12 mouse cellular contexts compared by ENCODE assay signal in genomic region chr11:121517687-121518465, GRCm38 (mm10). TPM values are rescaled to one million over a fixed set of nuclear protein-coding genes. Genes with fewer than 3 reads are reported as not detected.
DNase-seq lines count a peak whose midpoint lies in the region; ATAC-seq lines count a peak whose summit lies in the region.
"Had no signal": no experiment of that assay in that cellular context is flagged by ENCODE, and none has a peak within 500 bp of the region (broad histone marks: within the 10 kb centered on the region; RNA-seq: fewer than 3 reads in every experiment).

No protein-coding gene starts in this region.

- no peak overlapping the region for H3K4me3 ChIP-seq in liver, embryonic 13.5 days (replicated peaks)
- H3K4me3 ChIP-seq in stomach, embryonic 14.5 days (ENCODE audit: low read depth, low read length), result no peak overlapping the region; the same call in 1 of the 2 replicates
- no peak overlapping the region for H3K4me3 ChIP-seq in hindbrain, embryonic 16.5 days (ENCODE audit: low read length)
- H3K4me3 ChIP-seq in forebrain, embryonic 15.5 days, result no peak overlapping the region
- H3K4me3 ChIP-seq: embryonic facial prominence, embryonic 12.5 days; hindbrain, embryonic 15.5 days; limb, embryonic 12.5 days; neural tube, embryonic 13.5 days had no signal

- no peaks in the 10 kb centered on the region for H3K27me3 ChIP-seq in liver, embryonic 13.5 days
- H3K27me3 ChIP-seq in stomach, embryonic 14.5 days (ENCODE audit: control insufficient read depth, insufficient read depth, low read length), result no peaks in the 10 kb centered on the region
- no peaks in the 10 kb centered on the region for H3K27me3 ChIP-seq in hindbrain, embryonic 16.5 days (replicated peaks; ENCODE audit: control insufficient read depth, insufficient read depth, low read length)
- no peaks in the 10 kb centered on the region for H3K27me3 ChIP-seq in forebrain, embryonic 15.5 days
- H3K27me3 ChIP-seq: embryonic facial prominence, embryonic 12.5 days; hindbrain, embryonic 15.5 days; neural tube, embryonic 13.5 days had no signal

- peaks cover 34% of the 10 kb centered on the region for H3K4me1 ChIP-seq in liver, embryonic 13.5 days (replicated peaks)
- H3K4me1 ChIP-seq in stomach, embryonic 14.5 days (ENCODE audit: control insufficient read depth, insufficient read depth, low read length), result no peaks in the 10 kb centered on the region
- H3K4me1 ChIP-seq in hindbrain, embryonic 16.5 days (ENCODE audit: control insufficient read depth, insufficient read depth, low read depth, low read length), result peaks cover 10% of the 10 kb centered on the region
- peaks cover 6% of the 10 kb centered on the region for H3K4me1 ChIP-seq in forebrain, embryonic 15.5 days

- H3K9me3 ChIP-seq in liver, embryonic 13.5 days (replicated peaks), result no peaks in the 10 kb centered on the region
- H3K9me3 ChIP-seq in stomach, embryonic 14.5 days (ENCODE audit: control insufficient read depth, low read depth, low read length), result no peaks in the 10 kb centered on the region
- no peaks in the 10 kb centered on the region for H3K9me3 ChIP-seq in hindbrain, embryonic 16.5 days (ENCODE audit: control insufficient read depth, low read length)
- H3K9me3 ChIP-seq in forebrain, embryonic 15.5 days, result no peaks in the 10 kb centered on the region
- H3K9me3 ChIP-seq: embryonic facial prominence, embryonic 12.5 days; hindbrain, embryonic 15.5 days; limb, embryonic 12.5 days; neural tube, embryonic 13.5 days had no signal

- 0 out of 2 replicates have a peak overlapping the region, but pooled peaks have one; percentile 14 for H3K27ac ChIP-seq in liver, embryonic 13.5 days
- H3K27ac ChIP-seq in stomach, embryonic 14.5 days (ENCODE audit: low read length), result peak overlapping the region; percentile 52; the same call in 1 of the 2 replicates
- H3K27ac ChIP-seq in hindbrain, embryonic 16.5 days (ENCODE audit: low read depth, low read length), result no peak overlapping the region
- no peak overlapping the region for H3K27ac ChIP-seq in forebrain, embryonic 15.5 days (replicated peaks)
- H3K27ac ChIP-seq: embryonic facial prominence, embryonic 12.5 days; hindbrain, embryonic 15.5 days; limb, embryonic 12.5 days; neural tube, embryonic 13.5 days had no signal

- no peak for ATAC-seq in liver, embryonic 13.5 days (ENCODE audit: low read depth)
- no peak for ATAC-seq in stomach, embryonic 14.5 days (ENCODE audit: insufficient number of reproducible peaks, insufficient read depth, low FRiP score, low read depth)
- ATAC-seq in hindbrain, embryonic 16.5 days, result no peak
- no peak for ATAC-seq in forebrain, embryonic 15.5 days (replicated peaks)

- H3K36me3 ChIP-seq in liver, embryonic 13.5 days, result peaks cover 12% of the 10 kb centered on the region
- H3K36me3 ChIP-seq in stomach, embryonic 14.5 days (ENCODE audit: control insufficient read depth, insufficient read depth, low read length), result no peaks in the 10 kb centered on the region
- no peaks in the 10 kb centered on the region for H3K36me3 ChIP-seq in hindbrain, embryonic 16.5 days (ENCODE audit: control insufficient read depth, insufficient read depth, low read length)
- H3K36me3 ChIP-seq in forebrain, embryonic 15.5 days, result no peaks in the 10 kb centered on the region
- H3K36me3 ChIP-seq: embryonic facial prominence, embryonic 12.5 days; hindbrain, embryonic 15.5 days; limb, embryonic 12.5 days; neural tube, embryonic 13.5 days had no signal

- 80% methylated on average over 17 of the region's 17 CpGs for WGBS in liver, embryonic 13.5 days (ENCODE audit: insufficient replicate concordance)
- 29% methylated on average over 17 of the region's 17 CpGs for WGBS in large intestine, adult 2 months
- 78% methylated on average over 17 of the region's 17 CpGs for WGBS in stomach, embryonic 14.5 days
- WGBS in hindbrain, embryonic 16.5 days, result 80% methylated on average over 17 of the region's 17 CpGs
- WGBS in forebrain, embryonic 15.5 days, result 75% methylated on average over 17 of the region's 17 CpGs

- H3K4me2 ChIP-seq in liver, embryonic 13.5 days, result no peak overlapping the region
- peak overlapping the region; percentile 16; the same call in 1 of the 2 replicates for H3K4me2 ChIP-seq in stomach, embryonic 14.5 days (replicated peaks; ENCODE audit: low read depth, low read length)
- no peak overlapping the region for H3K4me2 ChIP-seq in hindbrain, embryonic 16.5 days (ENCODE audit: low read length)
- no peak overlapping the region for H3K4me2 ChIP-seq in forebrain, embryonic 15.5 days (replicated peaks)
- H3K4me2 ChIP-seq: embryonic facial prominence, embryonic 12.5 days; hindbrain, embryonic 15.5 days; limb, embryonic 12.5 days; neural tube, embryonic 13.5 days had no signal

- no peak overlapping the region for H3K9ac ChIP-seq in liver, embryonic 13.5 days
- H3K9ac ChIP-seq in stomach, embryonic 14.5 days (replicated peaks; ENCODE audit: low read depth, low read length), result no peak overlapping the region
- H3K9ac ChIP-seq in hindbrain, embryonic 16.5 days (ENCODE audit: low read depth, low read length), result no peak overlapping the region
- H3K9ac ChIP-seq in forebrain, embryonic 15.5 days (replicated peaks), result no peak overlapping the region
- H3K9ac ChIP-seq: embryonic facial prominence, embryonic 12.5 days; hindbrain, embryonic 15.5 days; limb, embryonic 12.5 days; neural tube, embryonic 13.5 days had no signal

- DNase-seq in adrenal gland, adult 2 months, result peak; percentile 71
- no peak for DNase-seq in adrenal gland, adult 18-20 months (ENCODE audit: low spot score in 2 of 2)
- DNase-seq in liver, embryonic 13.5 days, result no peak
- DNase-seq in liver, result no peak
- peak; percentile 57 for DNase-seq in large intestine, adult 2 months (ENCODE audit: low read depth, low spot score)

RNA-seq across cellular contexts. Expression of gene Zfp750, which starts 1.3 kb away (rescaled TPM):
- under 1 TPM in 1 of 2 experiments, not detected in 1; 0.72 TPM for total RNA-seq in adrenal gland, adult 2 months (2021)
- polyA plus RNA-seq in adrenal gland, adult 2 months (2012; rRNA removed), result 0.33 and 0.72 TPM in 2 replicates
- 1 to 10 TPM in 1 of 2 experiments, not detected in 1; 1.0 TPM for total RNA-seq in adrenal gland, adult 18-20 months (2021)
- polyA plus RNA-seq in liver, embryonic 13.5 days (2015; fragmentation: Nextera tagmentation; extraction: Ambion mirVana), result 0.22 and 0.30 TPM in 2 replicates
- polyA plus RNA-seq in large intestine, adult 2 months (2012; rRNA removed), result 0.02 TPM in 1 of 2 replicates, not detected in the other
- polyA plus RNA-seq in stomach, embryonic 14.5 days (2014; fragmentation: Nextera tagmentation; extraction: Ambion mirVana), result 8.6 and 8.9 TPM in 2 replicates
- 0.38 and 0.54 TPM in 2 replicates for polyA plus RNA-seq in hindbrain, embryonic 16.5 days (2015; fragmentation: Nextera tagmentation; extraction: Ambion mirVana)
- polyA plus RNA-seq in forebrain, embryonic 15.5 days (2015; fragmentation: Nextera tagmentation; extraction: Ambion mirVana), result 0.41 and 0.45 TPM in 2 replicates

Comparison
In these comparisons a context has a peak if more than half of its experiments do, and no peak if none do; other contexts are left out.
1. DNase-seq: peak in adrenal gland, adult 2 months (single experiment) and large intestine, adult 2 months (single experiment); none in adrenal gland, adult 18-20 months (0 of 2), liver, embryonic 13.5 days (single experiment) and liver (single experiment).
2. H3K27ac ChIP-seq: peak in liver, embryonic 13.5 days (single experiment) and stomach, embryonic 14.5 days (single experiment); none in hindbrain, embryonic 16.5 days (single experiment) and forebrain, embryonic 15.5 days (single experiment).